Mouse (Mus musculus): Measurements from ENCODE around the gene Trim3. TPM values are rescaled to one million over a fixed set of nuclear protein-coding genes. Genes with fewer than 3 reads are reported as not detected.

Trim3 gene
- polyA plus RNA-seq, 1 experiment from 2014 or later = 74.5 TPM

DNA sequence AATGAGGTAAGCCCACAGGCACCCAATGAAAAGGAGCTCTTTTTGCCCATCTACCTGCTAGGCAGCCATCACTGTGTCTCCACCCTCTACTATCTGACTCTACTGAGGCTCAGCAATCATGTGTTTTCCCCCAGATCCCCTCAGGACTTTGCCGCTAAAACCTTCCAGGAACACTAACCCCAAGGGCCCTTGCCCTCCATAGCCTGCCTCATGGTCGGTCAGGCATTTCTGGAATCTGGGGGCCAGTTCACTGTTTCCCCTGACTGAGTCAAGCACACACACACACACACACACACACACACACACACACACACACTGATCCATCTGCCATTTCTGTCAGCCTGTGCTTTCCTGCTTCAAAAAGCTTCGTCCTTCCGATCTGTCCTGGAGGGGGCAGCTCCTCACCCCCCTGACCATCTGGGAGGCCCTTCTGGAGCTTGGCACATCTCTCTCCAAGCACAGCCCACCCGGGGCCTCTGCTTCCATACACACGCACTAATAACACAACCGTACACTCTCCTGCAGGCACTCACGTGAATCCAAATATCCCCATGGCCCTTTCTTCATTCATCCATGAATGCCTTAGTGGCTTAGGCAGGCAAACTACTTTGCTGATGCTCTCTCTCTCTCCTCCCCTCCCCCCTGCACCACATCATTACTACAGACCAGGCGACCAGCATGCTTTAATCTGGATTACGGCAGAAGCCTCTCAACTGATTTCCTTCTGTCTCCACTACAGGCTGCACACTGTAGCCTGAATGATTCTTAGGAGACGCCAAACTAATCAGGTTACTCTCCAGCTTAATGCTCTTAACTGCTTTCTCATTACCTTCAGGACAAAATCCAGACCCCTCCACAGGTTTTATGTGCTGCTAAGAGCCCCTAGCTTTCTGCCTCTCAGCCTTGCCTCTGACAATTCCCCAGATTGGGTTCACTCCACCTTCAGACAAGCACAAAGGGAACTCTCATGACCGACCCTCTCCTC, 63.6 kb downstream of the Trim3 start:
- peak; percentile 45 for ATAC-seq (ENCODE audit: low FRiP score, low read depth)
- Histone ChIP-seq H3K9me3 (no peaks in the 10 kb centered on the region), H3K4me1 (peaks cover 34% of the 10 kb centered on the region), H3K9ac (0 out of 2 replicates have a peak overlapping the region, but pooled peaks have one; percentile 1), H3K36me3 (peaks cover 55% of the 10 kb centered on the region), H3K27me3 (replicated peaks) (no peaks in the 10 kb centered on the region), H3K27ac (peak overlapping the region; percentile 66; the same call in 1 of the 2 replicates), H3K4me3 (0 out of 2 replicates have a peak overlapping the region, but pooled peaks have one; percentile 7), H3K4me2 (replicated peaks) (peak overlapping the region; percentile 52)
- WGBS = 32% methylated on average over 12 of the region's 12 CpGs

DNA sequence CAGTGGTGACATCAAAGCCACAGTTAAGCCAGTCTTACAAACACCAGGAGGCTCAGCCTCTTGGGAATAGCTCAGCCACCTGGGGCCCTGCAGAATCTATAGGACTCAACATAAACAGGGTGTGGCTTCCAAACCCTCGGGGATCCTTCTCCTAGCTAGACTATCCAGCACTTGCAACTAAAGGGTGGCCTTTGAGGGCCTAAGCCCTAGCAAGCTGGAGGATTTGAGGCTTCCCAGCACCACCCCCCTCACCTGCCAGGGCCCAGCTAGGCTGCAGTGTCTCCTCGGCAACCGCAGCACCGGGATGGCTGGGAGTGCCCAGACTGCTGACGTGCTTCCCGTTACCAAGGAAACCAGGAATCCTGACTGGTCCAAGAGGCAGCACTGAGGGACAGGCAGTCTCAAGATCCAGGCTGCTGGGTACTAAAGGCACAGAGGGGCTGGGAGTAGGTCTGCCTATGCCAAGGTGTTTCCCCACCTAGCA, 64.3 kb downstream of the Trim3 start:
- Histone ChIP-seq H3K27ac (peak overlapping the region; percentile 66; the same call in 1 of the 2 replicates), H3K27me3 (replicated peaks) (no peaks in the 10 kb centered on the region), H3K4me3 (peak overlapping the region; percentile 7; the same call in 1 of the 2 replicates), H3K4me1 (peaks cover 34% of the 10 kb centered on the region), H3K36me3 (peaks cover 61% of the 10 kb centered on the region), H3K4me2 (replicated peaks) (peak overlapping the region; percentile 52), H3K9ac (peak overlapping the region; percentile 45), H3K9me3 (no peaks in the 10 kb centered on the region)
- WGBS = 5% methylated on average over 6 of the region's 6 CpGs
- peak; percentile 86 for ATAC-seq (ENCODE audit: low FRiP score, low read depth)

DNA sequence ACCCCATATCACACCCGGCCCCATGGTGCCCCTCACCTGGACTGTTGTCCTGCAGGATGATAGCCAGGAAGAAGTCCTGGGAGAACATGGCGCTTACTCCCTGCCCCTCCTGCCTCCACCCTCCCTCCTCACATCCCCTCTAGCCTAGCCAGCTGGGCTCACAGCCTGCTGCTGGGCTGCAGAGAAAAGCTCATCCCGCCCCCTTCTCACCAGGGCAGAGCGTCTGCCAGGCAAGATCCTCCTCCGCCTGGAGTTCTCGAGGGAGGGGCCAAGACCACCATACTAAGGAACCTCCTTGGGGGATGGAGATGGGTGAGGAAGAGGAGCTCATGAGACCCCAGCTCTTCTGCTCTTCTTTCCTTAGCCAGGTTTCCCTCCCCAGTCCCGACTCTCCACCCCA, 64.8 kb downstream of the Trim3 start:
- peak overlapping the region; percentile 66; the same call in 1 of the 2 replicates for H3K27ac ChIP-seq
- peaks cover 30% of the 10 kb centered on the region for H3K4me1 ChIP-seq
- H3K4me3 ChIP-seq = peak overlapping the region; percentile 7; the same call in 1 of the 2 replicates
- 19% methylated on average over 7 of the region's 7 CpGs for whole genome bisulfite sequencing
- no peaks in the 10 kb centered on the region for H3K9me3 ChIP-seq
- no peaks in the 10 kb centered on the region for H3K27me3 ChIP-seq (replicated peaks)
- H3K4me2 ChIP-seq (replicated peaks) = peak overlapping the region; percentile 52
- peak overlapping the region; percentile 45 for H3K9ac ChIP-seq
- ATAC-seq (ENCODE audit: low FRiP score, low read depth) = peak; percentile 59
- H3K36me3 ChIP-seq = peaks cover 61% of the 10 kb centered on the region

DNA sequence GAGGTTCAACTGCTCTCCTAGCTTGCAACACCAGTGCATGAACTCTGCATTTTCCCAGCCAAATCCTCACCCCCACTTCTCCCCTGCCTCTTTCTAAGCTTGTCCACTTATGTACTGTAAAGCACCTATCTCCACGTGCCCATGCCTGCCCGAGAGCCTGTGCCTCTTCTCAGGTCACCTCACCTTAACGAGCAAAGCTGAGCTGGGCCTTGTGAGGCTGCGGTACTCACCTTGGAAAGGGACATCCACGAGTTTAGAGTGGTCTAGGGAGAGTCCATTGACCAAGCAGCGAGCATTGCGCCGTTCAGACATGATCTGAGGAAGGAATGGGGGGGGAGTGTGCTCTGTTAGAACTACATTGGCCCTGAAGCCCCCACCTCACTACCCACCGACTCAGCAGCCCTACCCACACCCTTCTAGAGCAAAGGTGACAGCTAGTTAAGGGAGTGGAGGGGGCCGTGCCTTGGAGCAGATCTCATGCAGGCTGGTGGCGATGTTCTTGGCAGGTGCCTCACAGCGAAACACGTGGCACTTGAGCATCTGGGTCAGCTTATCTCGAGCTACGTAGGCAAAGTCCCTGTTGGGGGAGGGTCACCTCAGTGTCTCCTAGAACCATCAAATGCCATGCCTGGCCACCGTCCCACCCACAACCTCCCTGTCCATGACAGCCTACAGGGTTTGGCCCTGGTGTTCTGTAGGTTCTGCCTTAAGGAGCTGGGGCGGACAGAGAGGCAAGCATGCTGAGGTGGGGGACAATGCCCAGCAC, 68.1 kb downstream of the Trim3 start:
- 91% methylated on average over 17 of the region's 17 CpGs for WGBS
- H3K27me3 ChIP-seq (replicated peaks) = no peaks in the 10 kb centered on the region
- H3K4me1 ChIP-seq = peaks cover 21% of the 10 kb centered on the region
- ATAC-seq (ENCODE audit: low FRiP score, low read depth) = no peak
- peaks cover 64% of the 10 kb centered on the region for H3K36me3 ChIP-seq
- H3K9me3 ChIP-seq = no peaks in the 10 kb centered on the region
- no peak overlapping the region for H3K27ac ChIP-seq
- H3K4me3 ChIP-seq = no peak overlapping the region
- no peak overlapping the region for H3K9ac ChIP-seq
- H3K4me2 ChIP-seq (replicated peaks) = no peak overlapping the region

DNA sequence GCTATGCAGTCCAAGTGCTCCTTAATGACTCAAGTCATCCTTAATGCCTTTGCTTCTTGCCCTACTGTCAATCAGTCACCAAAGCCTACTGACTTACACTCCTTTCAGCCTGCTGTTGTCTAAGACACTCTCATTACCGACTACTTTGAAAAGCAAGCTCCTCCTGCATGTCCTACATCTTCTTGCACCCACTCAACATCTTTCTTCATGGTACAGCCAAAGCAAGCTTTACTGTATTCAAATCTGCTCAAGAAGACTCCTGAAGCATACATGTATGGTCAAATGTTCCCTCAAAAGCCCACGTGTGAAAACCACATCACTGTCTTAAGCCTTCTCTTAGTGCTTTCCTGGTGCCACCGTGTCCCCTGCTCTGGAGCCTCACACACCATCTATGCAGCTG, 70.0 kb downstream of the Trim3 start:
- Histone ChIP-seq H3K4me3 (no peak overlapping the region), H3K4me2 (replicated peaks) (no peak overlapping the region), H3K27ac (no peak overlapping the region), H3K4me1 (peaks cover 2% of the 10 kb centered on the region), H3K36me3 (peaks cover 81% of the 10 kb centered on the region), H3K9ac (no peak overlapping the region), H3K27me3 (replicated peaks) (no peaks in the 10 kb centered on the region), H3K9me3 (no peaks in the 10 kb centered on the region)
- no peak for ATAC-seq (ENCODE audit: low FRiP score, low read depth)
- 89% methylated on average over 3 of the region's 3 CpGs for WGBS

DNA sequence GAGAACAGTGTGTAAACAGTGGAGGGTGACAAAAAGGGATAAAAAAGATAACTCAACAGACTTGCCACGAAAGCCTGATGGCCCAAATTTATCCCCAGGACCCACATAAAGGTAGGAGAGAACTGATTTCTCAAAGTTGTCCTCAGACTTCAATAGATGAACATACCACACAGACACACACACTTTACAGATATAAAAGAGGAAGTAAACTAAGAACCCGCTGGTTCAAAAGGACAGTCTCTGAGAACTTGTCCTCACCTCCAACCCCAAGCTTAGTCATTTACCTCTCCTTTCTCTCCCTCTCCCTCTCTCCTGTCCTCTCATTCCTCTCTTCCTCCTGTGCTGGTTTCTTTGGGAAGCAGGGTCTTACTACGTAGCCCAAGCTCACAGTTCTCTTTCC, 71.1 kb downstream of the Trim3 start:
- Histone ChIP-seq H3K27me3 (replicated peaks) (no peaks in the 10 kb centered on the region), H3K36me3 (peaks cover 84% of the 10 kb centered on the region), H3K4me3 (no peak overlapping the region), H3K9ac (no peak overlapping the region), H3K9me3 (no peaks in the 10 kb centered on the region), H3K4me2 (replicated peaks) (no peak overlapping the region), H3K27ac (no peak overlapping the region), H3K4me1 (no peaks in the 10 kb centered on the region)
- WGBS = 92% methylated on average over 3 of the region's 3 CpGs
- ATAC-seq (ENCODE audit: low FRiP score, low read depth) = no peak

DNA sequence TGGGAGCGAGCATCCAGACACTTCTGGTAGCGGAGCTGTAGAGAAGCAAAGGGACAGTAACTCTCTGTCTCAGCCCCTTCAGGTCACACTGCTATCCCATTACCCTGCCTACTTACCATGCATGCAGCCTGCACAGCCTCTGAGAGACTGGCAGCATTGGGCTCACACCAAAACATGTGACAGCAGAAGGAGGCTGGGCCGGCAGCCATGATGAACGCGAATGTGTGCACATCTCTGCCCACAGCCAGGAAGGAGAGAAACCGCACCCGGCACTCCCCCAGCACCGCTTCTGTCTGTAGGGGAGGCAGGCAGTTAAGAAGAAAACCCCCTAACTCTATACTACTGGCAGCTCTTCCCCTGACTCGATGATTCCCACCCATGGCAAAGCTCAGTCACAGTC, 74.4 kb downstream of the Trim3 start:
- no peaks in the 10 kb centered on the region for H3K27me3 ChIP-seq (replicated peaks)
- no peak overlapping the region for H3K4me2 ChIP-seq (replicated peaks)
- H3K36me3 ChIP-seq = peaks cover 51% of the 10 kb centered on the region
- no peak overlapping the region for H3K9ac ChIP-seq
- H3K9me3 ChIP-seq = no peaks in the 10 kb centered on the region
- no peak overlapping the region for H3K27ac ChIP-seq
- no peak overlapping the region for H3K4me3 ChIP-seq
- peaks cover 18% of the 10 kb centered on the region; the same call in 1 of the 2 replicates for H3K4me1 ChIP-seq
- 93% methylated on average over 9 of the region's 9 CpGs for WGBS
- ATAC-seq (ENCODE audit: low FRiP score, low read depth) = no peak

DNA sequence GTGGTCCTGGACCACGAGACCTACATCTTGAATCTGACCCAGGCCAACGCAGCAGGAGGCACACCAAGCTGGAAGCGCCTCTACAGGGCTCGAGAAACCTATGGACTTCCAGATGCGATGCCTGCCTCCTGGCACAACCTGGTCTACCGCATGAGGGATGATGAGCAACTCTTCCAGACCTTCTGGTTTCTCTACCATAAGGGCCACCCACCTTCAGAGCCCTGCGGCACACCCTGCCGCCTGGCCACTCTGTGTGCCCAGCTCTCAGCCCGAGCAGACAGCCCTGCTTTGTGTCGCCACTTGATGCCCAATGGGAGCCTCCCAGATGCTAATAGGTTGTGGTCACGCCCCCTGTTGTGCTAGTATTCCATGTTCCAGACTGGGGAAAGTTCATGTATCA, 75.7 kb downstream of the Trim3 start:
- 86% methylated on average over 11 of the region's 11 CpGs for WGBS
- H3K36me3 ChIP-seq = peaks cover 41% of the 10 kb centered on the region
- H3K27ac ChIP-seq = no peak overlapping the region
- H3K4me1 ChIP-seq = peaks cover 18% of the 10 kb centered on the region; the same call in 1 of the 2 replicates
- H3K9ac ChIP-seq = no peak overlapping the region
- no peak for ATAC-seq (ENCODE audit: low FRiP score, low read depth)
- no peak overlapping the region for H3K4me2 ChIP-seq (replicated peaks)
- no peaks in the 10 kb centered on the region for H3K27me3 ChIP-seq (replicated peaks)
- H3K4me3 ChIP-seq = no peak overlapping the region
- H3K9me3 ChIP-seq = no peaks in the 10 kb centered on the region

DNA sequence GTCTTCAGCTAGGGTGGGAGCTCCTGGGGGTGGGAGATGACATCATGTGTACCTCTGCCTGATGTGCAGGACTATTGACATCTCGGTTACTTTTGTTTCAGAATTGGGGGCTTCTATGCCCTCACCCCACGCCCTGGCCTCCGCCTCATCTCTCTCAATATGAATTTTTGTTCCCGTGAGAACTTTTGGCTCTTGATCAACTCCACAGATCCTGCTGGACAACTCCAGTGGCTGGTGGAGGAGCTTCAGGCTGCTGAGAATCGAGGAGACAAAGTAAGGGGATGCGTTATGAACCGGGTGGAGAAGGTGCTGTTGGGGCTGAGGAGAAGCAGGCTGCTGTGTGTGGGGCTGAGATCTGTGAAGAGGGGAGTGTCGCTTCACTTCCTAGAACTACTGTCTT, 77.0 kb downstream of the Trim3 start:
- no peak overlapping the region for H3K27ac ChIP-seq
- no peaks in the 10 kb centered on the region for H3K9me3 ChIP-seq
- H3K9ac ChIP-seq = no peak overlapping the region
- peaks cover 30% of the 10 kb centered on the region for H3K36me3 ChIP-seq
- H3K4me1 ChIP-seq = peaks cover 18% of the 10 kb centered on the region; the same call in 1 of the 2 replicates
- H3K4me2 ChIP-seq (replicated peaks) = no peak overlapping the region
- H3K27me3 ChIP-seq (replicated peaks) = no peaks in the 10 kb centered on the region
- no peak for ATAC-seq (ENCODE audit: low FRiP score, low read depth)
- no peak overlapping the region for H3K4me3 ChIP-seq
- WGBS = 91% methylated on average over 8 of the region's 8 CpGs

DNA sequence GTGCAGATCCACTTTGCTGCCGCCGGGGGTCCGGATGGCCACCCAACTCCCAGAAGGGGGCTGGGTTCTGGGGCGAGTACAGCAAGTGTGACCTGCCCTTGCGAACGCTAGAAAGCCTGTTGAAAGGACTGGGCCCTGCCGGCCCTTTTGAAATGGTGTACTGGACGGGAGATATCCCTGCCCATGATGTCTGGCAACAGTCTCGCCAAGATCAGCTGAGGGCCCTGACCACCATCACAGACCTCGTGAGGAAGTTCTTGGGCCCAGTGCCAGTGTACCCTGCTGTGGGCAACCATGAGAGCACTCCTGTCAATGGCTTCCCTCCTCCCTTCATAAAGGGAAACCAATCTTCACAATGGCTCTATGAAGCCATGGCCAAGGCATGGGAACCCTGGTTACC, 77.8 kb downstream of the Trim3 start:
- Histone ChIP-seq H3K27me3 (replicated peaks) (no peaks in the 10 kb centered on the region), H3K4me2 (replicated peaks) (peak overlapping the region; percentile 84), H3K27ac (no peak overlapping the region), H3K4me1 (peaks cover 18% of the 10 kb centered on the region; the same call in 1 of the 2 replicates), H3K9me3 (no peaks in the 10 kb centered on the region), H3K4me3 (no peak overlapping the region), H3K9ac (no peak overlapping the region), H3K36me3 (peaks cover 27% of the 10 kb centered on the region)
- ATAC-seq (ENCODE audit: low FRiP score, low read depth) = no peak
- 94% methylated on average over 10 of the region's 10 CpGs for WGBS

Measured in neural tube, embryonic 12.5 days (tissue).